Mouse (Mus musculus): ENCODE data around the gene Serpini1. TPM values are rescaled to one million over a fixed set of nuclear protein-coding genes. Genes with fewer than 3 reads are reported as not detected.

The Serpini1 gene
- polyA plus RNA-seq, 1 experiment from 2014 or later = 44.0 TPM

DNA sequence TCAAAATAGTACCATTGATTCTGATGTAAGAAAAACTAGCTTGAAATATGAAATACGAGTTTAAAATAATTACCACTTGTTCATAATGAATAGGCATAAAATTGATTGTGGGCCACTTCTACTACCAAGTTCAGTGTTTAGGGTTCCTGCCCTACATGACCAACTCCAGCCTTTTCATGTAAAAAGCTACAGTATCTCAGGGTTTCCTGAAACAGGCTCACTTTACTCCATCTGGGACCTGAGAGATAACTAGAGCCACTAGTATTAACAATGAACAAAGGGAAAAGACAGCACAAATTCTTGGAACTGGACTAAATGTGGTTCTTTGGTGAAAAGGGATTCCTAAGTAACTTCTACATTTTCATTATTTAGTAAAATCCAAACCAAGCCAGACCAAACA is 13.1 kb upstream of the Serpini1 start:
- 89% methylated on average over 1 of the region's 1 CpGs for WGBS
- no peaks in the 10 kb centered on the region for H3K36me3 ChIP-seq (ENCODE audit: control insufficient read depth, insufficient read depth, low read length)
- no peaks in the 10 kb centered on the region for H3K27me3 ChIP-seq (ENCODE audit: control insufficient read depth, insufficient read depth, low read length)
- H3K4me2 ChIP-seq (ENCODE audit: low read depth) = no peak overlapping the region
- H3K9me3 ChIP-seq (ENCODE audit: control insufficient read depth, low read length) = no peaks in the 10 kb centered on the region
- no peak overlapping the region for H3K4me3 ChIP-seq (ENCODE audit: low read depth, low read length)
- H3K4me1 ChIP-seq (ENCODE audit: control insufficient read depth, insufficient read depth, low read length) = no peaks in the 10 kb centered on the region
- DNase-seq (ENCODE audit: low spot score) = no peak
- ATAC-seq (ENCODE audit: insufficient read depth, low FRiP score, low TSS enrichment) = no peak
- no peak overlapping the region for H3K9ac ChIP-seq (ENCODE audit: low read length)
- no peak overlapping the region for H3K27ac ChIP-seq (ENCODE audit: low read depth, low read length)

DNA sequence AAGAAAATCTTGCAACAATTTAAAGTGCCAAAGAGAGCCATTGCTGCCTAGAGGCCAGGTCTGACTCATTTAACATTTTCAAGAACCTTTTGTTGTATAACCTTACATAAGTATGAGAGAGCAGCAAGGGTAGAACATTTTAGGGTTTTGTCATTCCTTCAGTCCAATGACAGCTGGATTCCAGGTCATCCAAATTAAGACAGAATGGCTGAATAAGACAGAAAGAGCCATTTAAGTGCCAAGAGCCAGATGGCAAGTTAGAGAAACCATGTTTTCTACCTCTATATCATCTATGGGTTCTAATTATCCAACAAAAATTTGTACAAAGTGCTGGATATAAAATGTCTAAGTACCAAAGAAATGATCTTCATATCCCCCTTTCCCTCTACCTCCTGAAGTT is 6.1 kb upstream of the Serpini1 start:
- DNase-seq (ENCODE audit: low spot score) = no peak

DNA sequence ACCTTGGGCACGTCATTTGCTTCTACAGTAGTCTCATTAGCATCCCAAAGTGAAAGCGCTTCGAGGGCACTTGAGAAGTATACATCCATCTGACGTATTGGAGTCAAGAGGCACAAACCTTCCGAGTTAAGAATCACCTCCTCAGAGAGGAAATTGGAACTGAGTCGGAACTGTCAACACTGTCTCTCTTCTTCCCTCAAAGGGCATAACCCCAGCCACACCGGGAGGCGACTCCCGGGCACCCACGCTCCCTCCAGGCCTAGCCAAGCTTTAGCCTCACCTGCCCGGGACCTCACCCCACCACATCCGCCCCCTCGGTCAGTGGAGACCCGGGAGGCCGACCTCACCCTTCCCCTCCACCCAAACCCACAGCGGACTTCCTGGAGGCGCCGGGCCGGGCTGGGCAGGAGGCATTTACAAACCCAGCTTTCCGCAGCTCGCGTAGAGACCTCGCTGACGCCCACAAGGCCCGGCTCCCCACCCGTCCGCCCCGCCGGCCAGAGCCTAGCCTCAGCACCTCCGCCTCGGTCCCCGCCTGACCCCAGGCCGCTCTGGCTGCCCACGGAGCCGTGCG is 1.1 kb upstream of the Serpini1 start:
- Histone ChIP-seq H3K36me3 (ENCODE audit: control insufficient read depth, insufficient read depth, low read length) (no peaks in the 10 kb centered on the region), H3K4me2 (ENCODE audit: low read depth) (peak overlapping the region; percentile 77), H3K4me3 (ENCODE audit: low read depth, low read length) (peak overlapping the region; percentile 90), H3K27ac (ENCODE audit: low read depth, low read length) (no peak overlapping the region), H3K9me3 (ENCODE audit: control insufficient read depth, low read length) (no peaks in the 10 kb centered on the region), H3K27me3 (ENCODE audit: control insufficient read depth, insufficient read depth, low read length) (no peaks in the 10 kb centered on the region), H3K9ac (ENCODE audit: low read length) (peak overlapping the region; percentile 86), H3K4me1 (ENCODE audit: control insufficient read depth, insufficient read depth, low read length) (peaks cover 2% of the 10 kb centered on the region; the same call in 1 of the 2 replicates)
- peak; percentile 13 for DNase-seq (ENCODE audit: low spot score)
- WGBS = under 1% methylated on average over 36 of the region's 36 CpGs
- ATAC-seq (ENCODE audit: insufficient read depth, low FRiP score, low TSS enrichment) = no peak; the same call in 1 of the 2 replicates

More for the DNA sequence above, 6.1 kb upstream of the Serpini1 start:
- Histone ChIP-seq H3K9me3 (ENCODE audit: control insufficient read depth, low read length) (no peaks in the 10 kb centered on the region), H3K4me3 (ENCODE audit: low read depth, low read length) (no peak overlapping the region), H3K4me1 (ENCODE audit: control insufficient read depth, insufficient read depth, low read length) (peaks cover 2% of the 10 kb centered on the region; the same call in 1 of the 2 replicates), H3K27me3 (ENCODE audit: control insufficient read depth, insufficient read depth, low read length) (no peaks in the 10 kb centered on the region), H3K9ac (ENCODE audit: low read length) (no peak overlapping the region), H3K27ac (ENCODE audit: low read depth, low read length) (no peak overlapping the region), H3K36me3 (ENCODE audit: control insufficient read depth, insufficient read depth, low read length) (no peaks in the 10 kb centered on the region), H3K4me2 (ENCODE audit: low read depth) (no peak overlapping the region)
- ATAC-seq (ENCODE audit: insufficient read depth, low FRiP score, low TSS enrichment) = no peak

DNA sequence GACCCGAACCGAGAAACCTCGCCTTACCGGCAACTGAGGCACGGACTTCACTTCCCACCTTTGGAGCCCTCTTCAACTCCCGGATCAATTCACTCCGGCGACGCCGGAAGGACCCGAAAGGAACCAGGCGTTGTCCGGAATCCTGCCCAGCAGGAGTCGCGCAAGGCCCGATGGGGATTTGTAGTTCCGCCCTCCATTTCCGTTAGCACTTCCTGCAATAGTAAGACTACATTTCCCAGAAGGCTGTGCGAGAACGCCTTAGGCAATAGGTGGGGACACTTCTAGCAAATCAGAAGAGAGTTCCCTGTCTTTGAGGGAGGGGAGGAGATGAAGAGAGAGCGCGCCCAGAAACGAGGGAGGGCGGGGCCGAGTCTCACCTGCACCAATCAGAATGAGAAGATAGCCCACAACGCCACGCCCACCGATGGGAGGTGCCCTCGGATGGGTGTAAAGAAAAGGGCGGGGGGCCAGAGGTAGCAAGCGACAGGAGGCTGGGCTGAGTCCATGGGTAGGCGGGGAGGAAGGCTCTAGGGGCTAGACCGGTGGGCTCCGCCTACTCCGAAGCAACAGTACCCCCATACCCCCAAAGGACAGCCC is 554 bp upstream of the Serpini1 start, which contains the start of gene Pdcd10:
TSS of gene Pdcd10 (minus strand) at position 162 of the 597 bp plus-strand sequence.
- H3K4me1 ChIP-seq (ENCODE audit: control insufficient read depth, insufficient read depth, low read length) = peaks cover 2% of the 10 kb centered on the region; the same call in 1 of the 2 replicates

DNA sequence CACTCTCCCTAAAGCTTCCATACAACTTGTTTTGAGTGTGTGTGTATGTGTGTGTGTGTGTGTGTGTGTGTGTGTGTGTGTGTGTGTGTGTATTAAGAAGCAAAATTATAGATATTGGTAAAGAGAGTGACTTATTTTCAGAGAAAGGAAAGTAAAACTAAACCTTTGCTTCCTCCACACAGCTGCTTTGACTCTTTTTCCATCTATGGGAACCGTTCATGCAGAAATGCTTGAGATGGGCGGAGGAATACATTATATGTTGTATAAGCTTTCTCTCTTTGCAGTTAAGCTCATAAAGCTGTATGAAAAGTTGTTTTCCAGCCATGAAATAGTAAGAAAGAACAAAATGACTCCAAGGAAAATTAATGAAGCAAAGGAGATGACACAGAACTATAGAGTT is 16.7 kb downstream of the Serpini1 start:
- ATAC-seq (ENCODE audit: insufficient read depth, low FRiP score, low TSS enrichment) (no peak), DNase-seq (ENCODE audit: low spot score) (no peak)
- H3K4me1 ChIP-seq (ENCODE audit: control insufficient read depth, insufficient read depth, low read length) = no peaks in the 10 kb centered on the region
- H3K4me3 ChIP-seq (ENCODE audit: low read depth, low read length) = no peak overlapping the region
- no peak overlapping the region for H3K9ac ChIP-seq (ENCODE audit: low read length)
- H3K36me3 ChIP-seq (ENCODE audit: control insufficient read depth, insufficient read depth, low read length) = no peaks in the 10 kb centered on the region
- H3K4me2 ChIP-seq (ENCODE audit: low read depth) = no peak overlapping the region
- 88% methylated on average over 2 of the region's 2 CpGs for WGBS
- H3K27ac ChIP-seq (ENCODE audit: low read depth, low read length) = no peak overlapping the region
- H3K27me3 ChIP-seq (ENCODE audit: control insufficient read depth, insufficient read depth, low read length) = no peaks in the 10 kb centered on the region
- H3K9me3 ChIP-seq (ENCODE audit: control insufficient read depth, low read length) = no peaks in the 10 kb centered on the region

More for the DNA sequence above, 554 bp upstream of the Serpini1 start, which contains the start of gene Pdcd10:
- Histone ChIP-seq H3K9me3 (ENCODE audit: control insufficient read depth, low read length) (no peaks in the 10 kb centered on the region), H3K27me3 (ENCODE audit: control insufficient read depth, insufficient read depth, low read length) (no peaks in the 10 kb centered on the region), H3K36me3 (ENCODE audit: control insufficient read depth, insufficient read depth, low read length) (no peaks in the 10 kb centered on the region), H3K9ac (ENCODE audit: low read length) (peak within 1 kb of the TSS; percentile 86), H3K4me2 (ENCODE audit: low read depth) (peak within 1 kb of the TSS; percentile 77), H3K27ac (ENCODE audit: low read depth, low read length) (peak within 1 kb of the TSS; percentile 70; the same call in 1 of the 2 replicates), H3K4me3 (ENCODE audit: low read depth, low read length) (peak within 1 kb of the TSS; percentile 90)
- under 1% methylated on average over 35 of the region's 35 CpGs for WGBS
- DNase-seq (ENCODE audit: low spot score) (peak; percentile 99), ATAC-seq (ENCODE audit: insufficient read depth, low FRiP score, low TSS enrichment) (peak; percentile 96)

DNA sequence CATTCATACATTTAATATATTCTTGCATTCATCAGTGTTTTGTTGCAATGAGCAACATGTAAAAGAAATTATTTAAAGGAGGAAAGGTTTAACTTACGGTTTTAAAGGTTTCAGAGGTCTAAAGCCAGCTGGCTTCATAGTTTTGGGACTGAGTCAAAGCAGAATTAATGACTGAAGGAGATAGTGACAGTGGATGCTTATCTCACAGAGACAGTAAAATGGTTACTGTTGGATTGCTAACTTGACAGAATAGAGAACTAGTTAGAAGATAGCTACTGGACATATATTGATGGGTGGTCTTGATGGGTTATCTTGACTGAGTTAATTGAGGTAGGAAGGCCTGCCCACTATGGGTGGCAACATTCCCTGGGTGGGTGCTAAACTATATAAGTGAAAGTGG is 18.2 kb downstream of the Serpini1 start:
- H3K4me3 ChIP-seq (ENCODE audit: low read depth, low read length) = no peak overlapping the region
- H3K27me3 ChIP-seq (ENCODE audit: control insufficient read depth, insufficient read depth, low read length) = no peaks in the 10 kb centered on the region
- H3K4me2 ChIP-seq (ENCODE audit: low read depth) = no peak overlapping the region
- H3K9me3 ChIP-seq (ENCODE audit: control insufficient read depth, low read length) = no peaks in the 10 kb centered on the region
- no peak overlapping the region for H3K27ac ChIP-seq (ENCODE audit: low read depth, low read length)
- no peak overlapping the region for H3K9ac ChIP-seq (ENCODE audit: low read length)
- no peaks in the 10 kb centered on the region for H3K4me1 ChIP-seq (ENCODE audit: control insufficient read depth, insufficient read depth, low read length)
- ATAC-seq (ENCODE audit: insufficient read depth, low FRiP score, low TSS enrichment) = no peak
- DNase-seq (ENCODE audit: low spot score) = no peak
- 80% methylated on average over 1 of the region's 1 CpGs for WGBS
- H3K36me3 ChIP-seq (ENCODE audit: control insufficient read depth, insufficient read depth, low read length) = no peaks in the 10 kb centered on the region

DNA sequence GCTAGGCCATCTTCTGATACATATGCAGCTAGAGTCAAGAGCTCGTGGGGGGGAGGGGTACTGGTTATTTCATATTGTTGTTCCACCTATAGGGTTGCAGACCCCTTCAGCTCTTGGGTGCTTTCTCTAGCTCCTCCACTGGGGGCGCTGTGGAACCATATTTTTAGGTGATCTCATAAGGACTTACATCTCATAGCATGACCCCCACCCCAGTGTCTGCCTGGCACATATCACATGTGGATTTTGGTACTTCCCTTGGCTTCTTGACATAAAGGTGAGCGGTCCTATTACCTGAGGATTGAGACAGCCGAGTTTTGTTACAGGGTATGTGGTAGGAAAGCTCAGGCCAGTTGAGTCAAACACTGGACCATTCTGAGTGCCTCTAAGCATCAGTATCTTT is 22.0 kb downstream of the Serpini1 start:
- no peak for ATAC-seq (ENCODE audit: insufficient read depth, low FRiP score, low TSS enrichment)
- WGBS = 60% methylated on average over 4 of the region's 4 CpGs
- H3K4me3 ChIP-seq (ENCODE audit: low read depth, low read length) = no peak overlapping the region
- DNase-seq (ENCODE audit: low spot score) = peak; percentile 26
- H3K9me3 ChIP-seq (ENCODE audit: control insufficient read depth, low read length) = no peaks in the 10 kb centered on the region
- H3K27me3 ChIP-seq (ENCODE audit: control insufficient read depth, insufficient read depth, low read length) = no peaks in the 10 kb centered on the region
- no peak overlapping the region for H3K9ac ChIP-seq (ENCODE audit: low read length)
- H3K27ac ChIP-seq (ENCODE audit: low read depth, low read length) = no peak overlapping the region
- H3K4me1 ChIP-seq (ENCODE audit: control insufficient read depth, insufficient read depth, low read length) = no peaks in the 10 kb centered on the region
- H3K4me2 ChIP-seq (ENCODE audit: low read depth) = no peak overlapping the region
- H3K36me3 ChIP-seq (ENCODE audit: control insufficient read depth, insufficient read depth, low read length) = no peaks in the 10 kb centered on the region

DNA sequence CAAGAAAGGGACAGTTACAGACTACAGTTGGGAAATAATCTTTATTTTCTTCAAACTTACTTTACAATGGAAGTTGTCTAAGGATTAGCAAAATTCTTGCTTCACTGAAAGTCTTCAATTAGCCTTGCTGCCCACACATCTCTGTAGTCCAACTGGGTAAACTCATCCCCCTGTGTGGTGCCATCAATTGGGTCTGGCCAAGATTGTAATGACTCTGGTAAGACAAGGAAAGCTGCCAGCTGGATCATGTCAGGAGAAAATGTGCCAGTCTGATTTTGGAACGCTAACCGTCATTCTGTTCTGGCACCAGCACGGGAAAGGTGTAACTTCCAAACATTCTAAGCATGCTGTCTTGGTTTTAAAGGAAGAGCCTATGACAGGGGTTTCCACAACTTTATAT is 25.9 kb downstream of the Serpini1 start:
- no peak for DNase-seq (ENCODE audit: low spot score)
- Histone ChIP-seq H3K27ac (ENCODE audit: low read depth, low read length) (no peak overlapping the region), H3K4me3 (ENCODE audit: low read depth, low read length) (no peak overlapping the region), H3K36me3 (ENCODE audit: control insufficient read depth, insufficient read depth, low read length) (no peaks in the 10 kb centered on the region), H3K4me2 (ENCODE audit: low read depth) (no peak overlapping the region), H3K9ac (ENCODE audit: low read length) (no peak overlapping the region), H3K27me3 (ENCODE audit: control insufficient read depth, insufficient read depth, low read length) (no peaks in the 10 kb centered on the region), H3K9me3 (ENCODE audit: control insufficient read depth, low read length) (no peaks in the 10 kb centered on the region), H3K4me1 (ENCODE audit: control insufficient read depth, insufficient read depth, low read length) (no peaks in the 10 kb centered on the region)
- ATAC-seq (ENCODE audit: insufficient read depth, low FRiP score, low TSS enrichment) = no peak
- 90% methylated on average over 3 of the region's 3 CpGs for WGBS

DNA sequence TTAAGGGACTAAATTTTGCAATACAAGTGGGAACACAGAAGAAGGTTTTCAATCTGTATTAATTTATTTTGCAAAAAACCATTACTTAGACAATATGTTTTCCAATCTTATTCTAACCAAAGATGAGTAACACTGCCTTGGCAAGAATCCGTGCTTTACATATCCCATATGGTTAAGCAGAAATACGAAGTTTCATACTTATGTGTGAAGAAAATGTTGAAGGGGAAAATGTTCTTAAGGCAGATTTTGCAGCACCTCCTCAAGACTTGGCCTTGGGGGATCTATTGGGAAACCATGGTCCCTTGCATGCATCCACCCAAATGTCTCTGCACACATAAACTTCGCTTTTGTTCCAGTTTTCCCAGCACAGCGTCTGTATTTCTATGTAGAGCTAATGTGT is 27.6 kb downstream of the Serpini1 start:
- 89% methylated on average over 4 of the region's 4 CpGs for WGBS
- H3K4me3 ChIP-seq (ENCODE audit: low read depth, low read length) = no peak overlapping the region
- ATAC-seq (ENCODE audit: insufficient read depth, low FRiP score, low TSS enrichment) (no peak), DNase-seq (ENCODE audit: low spot score) (no peak)
- H3K27me3 ChIP-seq (ENCODE audit: control insufficient read depth, insufficient read depth, low read length) = no peaks in the 10 kb centered on the region
- no peak overlapping the region for H3K4me2 ChIP-seq (ENCODE audit: low read depth)
- no peaks in the 10 kb centered on the region for H3K9me3 ChIP-seq (ENCODE audit: control insufficient read depth, low read length)
- H3K36me3 ChIP-seq (ENCODE audit: control insufficient read depth, insufficient read depth, low read length) = no peaks in the 10 kb centered on the region
- no peak overlapping the region for H3K27ac ChIP-seq (ENCODE audit: low read depth, low read length)
- H3K4me1 ChIP-seq (ENCODE audit: control insufficient read depth, insufficient read depth, low read length) = no peaks in the 10 kb centered on the region
- H3K9ac ChIP-seq (ENCODE audit: low read length) = no peak overlapping the region

All from neural tube, embryonic 11.5 days (tissue).